Mouse (Mus musculus): ENCODE measurements at regions not wholly inside any gene's neighbourhood (a gene's known extent, or its start where the extent isn't known, plus 50 kb on each side); places are given as distances from the start of the nearest gene placed in this dataset.

GRCm38 (mm10) chr7:75063816-75064215 lies 245.2 kb downstream of the Sv2b start:
- 84% methylated on average over 2 of the region's 2 CpGs for WGBS
- no peaks in the 10 kb centered on the region for H3K4me1 ChIP-seq (replicated peaks)
- no peaks in the 10 kb centered on the region for H3K36me3 ChIP-seq
- no peak overlapping the region for H3K27ac ChIP-seq
- no peak overlapping the region for H3K9ac ChIP-seq
- no peak overlapping the region for H3K4me2 ChIP-seq
- H3K4me3 ChIP-seq = no peak overlapping the region
- no peak for ATAC-seq (replicated peaks; ENCODE audit: insufficient number of reproducible peaks, insufficient read depth, low FRiP score, low read depth)
- no peaks in the 10 kb centered on the region for H3K9me3 ChIP-seq (replicated peaks)
- no peaks in the 10 kb centered on the region for H3K27me3 ChIP-seq

- WGBS = 75% methylated on average over 1 of the region's 1 CpGs
- Histone ChIP-seq H3K4me1 (replicated peaks) (peaks cover 10% of the 10 kb centered on the region), H3K9ac (no peak overlapping the region), H3K4me2 (no peak overlapping the region), H3K4me3 (no peak overlapping the region), H3K36me3 (no peaks in the 10 kb centered on the region), H3K27me3 (no peaks in the 10 kb centered on the region), H3K27ac (no peak overlapping the region), H3K9me3 (replicated peaks) (no peaks in the 10 kb centered on the region)
- ATAC-seq (replicated peaks; ENCODE audit: insufficient number of reproducible peaks, insufficient read depth, low FRiP score, low read depth) = no peak
Observed at GRCm38 (mm10) chr7:75050231-75050630, 258.8 kb downstream of the Sv2b start.

- Histone ChIP-seq H3K4me3 (no peak overlapping the region), H3K4me1 (replicated peaks) (peaks cover 10% of the 10 kb centered on the region), H3K4me2 (no peak overlapping the region), H3K27me3 (no peaks in the 10 kb centered on the region), H3K9me3 (replicated peaks) (no peaks in the 10 kb centered on the region), H3K27ac (no peak overlapping the region), H3K9ac (no peak overlapping the region), H3K36me3 (no peaks in the 10 kb centered on the region)
- 42% methylated on average over 5 of the region's 5 CpGs for WGBS
- no peak for ATAC-seq (replicated peaks; ENCODE audit: insufficient number of reproducible peaks, insufficient read depth, low FRiP score, low read depth)
Observed at GRCm38 (mm10) chr7:75049751-75050150, 259.3 kb downstream of the Sv2b start.

- Histone ChIP-seq H3K9me3 (replicated peaks) (no peaks in the 10 kb centered on the region), H3K27me3 (no peaks in the 10 kb centered on the region), H3K9ac (no peak overlapping the region), H3K4me2 (no peak overlapping the region), H3K4me1 (replicated peaks) (peaks cover 10% of the 10 kb centered on the region), H3K27ac (no peak overlapping the region), H3K4me3 (no peak overlapping the region), H3K36me3 (no peaks in the 10 kb centered on the region)
- no peak for ATAC-seq (replicated peaks; ENCODE audit: insufficient number of reproducible peaks, insufficient read depth, low FRiP score, low read depth)
- WGBS = 37% methylated on average over 2 of the region's 2 CpGs
Observed at GRCm38 (mm10) chr7:75048822-75049221, 260.2 kb downstream of the Sv2b start.

- H3K4me1 ChIP-seq (replicated peaks) = peaks cover 10% of the 10 kb centered on the region
- no peak overlapping the region for H3K9ac ChIP-seq
- no peak overlapping the region for H3K4me3 ChIP-seq
- no peaks in the 10 kb centered on the region for H3K27me3 ChIP-seq
- no peak overlapping the region for H3K4me2 ChIP-seq
- no peaks in the 10 kb centered on the region for H3K9me3 ChIP-seq (replicated peaks)
- no peak overlapping the region for H3K27ac ChIP-seq
- no peaks in the 10 kb centered on the region for H3K36me3 ChIP-seq
- 82% methylated on average over 3 of the region's 3 CpGs for WGBS
- no peak for ATAC-seq (replicated peaks; ENCODE audit: insufficient number of reproducible peaks, insufficient read depth, low FRiP score, low read depth)
Observed at GRCm38 (mm10) chr7:75047827-75048226, 261.2 kb downstream of the Sv2b start.

- WGBS = 86% methylated on average over 6 of the region's 6 CpGs
- Histone ChIP-seq H3K4me3 (no peak overlapping the region), H3K4me2 (no peak overlapping the region), H3K27me3 (no peaks in the 10 kb centered on the region), H3K9me3 (replicated peaks) (no peaks in the 10 kb centered on the region), H3K27ac (no peak overlapping the region), H3K36me3 (no peaks in the 10 kb centered on the region), H3K9ac (no peak overlapping the region), H3K4me1 (replicated peaks) (no peaks in the 10 kb centered on the region)
- ATAC-seq (replicated peaks; ENCODE audit: insufficient number of reproducible peaks, insufficient read depth, low FRiP score, low read depth) = no peak
Observed at GRCm38 (mm10) chr7:75040871-75041270, 268.2 kb downstream of the Sv2b start.

- ATAC-seq (replicated peaks; ENCODE audit: insufficient number of reproducible peaks, insufficient read depth, low FRiP score, low read depth) = no peak
- Histone ChIP-seq H3K9ac (no peak overlapping the region), H3K4me3 (no peak overlapping the region), H3K27ac (no peak overlapping the region), H3K27me3 (no peaks in the 10 kb centered on the region), H3K4me2 (no peak overlapping the region), H3K9me3 (replicated peaks) (no peaks in the 10 kb centered on the region), H3K36me3 (no peaks in the 10 kb centered on the region), H3K4me1 (replicated peaks) (no peaks in the 10 kb centered on the region)
- 24% methylated on average over 2 of the region's 2 CpGs for WGBS
Observed at GRCm38 (mm10) chr7:75026191-75026590, 282.9 kb downstream of the Sv2b start.

- no peak overlapping the region for H3K9ac ChIP-seq
- no peaks in the 10 kb centered on the region for H3K4me1 ChIP-seq (replicated peaks)
- no peak overlapping the region for H3K27ac ChIP-seq
- H3K4me3 ChIP-seq = no peak overlapping the region
- no peak overlapping the region for H3K4me2 ChIP-seq
- H3K9me3 ChIP-seq (replicated peaks) = no peaks in the 10 kb centered on the region
- ATAC-seq (replicated peaks; ENCODE audit: insufficient number of reproducible peaks, insufficient read depth, low FRiP score, low read depth) = no peak
- no peaks in the 10 kb centered on the region for H3K27me3 ChIP-seq
- no peaks in the 10 kb centered on the region for H3K36me3 ChIP-seq
- 50% methylated on average over 6 of the region's 6 CpGs for WGBS
Observed at GRCm38 (mm10) chr7:75021966-75022365, 287.1 kb downstream of the Sv2b start.

- Histone ChIP-seq H3K27ac (no peak overlapping the region), H3K4me3 (no peak overlapping the region), H3K36me3 (no peaks in the 10 kb centered on the region), H3K9ac (no peak overlapping the region), H3K9me3 (replicated peaks) (no peaks in the 10 kb centered on the region), H3K27me3 (no peaks in the 10 kb centered on the region), H3K4me2 (no peak overlapping the region), H3K4me1 (replicated peaks) (no peaks in the 10 kb centered on the region)
- 31% methylated on average over 7 of the region's 7 CpGs for WGBS
- no peak; the same call in 1 of the 2 replicates for ATAC-seq (replicated peaks; ENCODE audit: insufficient number of reproducible peaks, insufficient read depth, low FRiP score, low read depth)
Observed at GRCm38 (mm10) chr7:75018640-75019039, 290.4 kb downstream of the Sv2b start.

GRCm38 (mm10) chr7:75008481-75008880 lies 300.6 kb downstream of the Sv2b start:
- Histone ChIP-seq H3K4me2 (no peak overlapping the region), H3K4me3 (no peak overlapping the region), H3K4me1 (replicated peaks) (no peaks in the 10 kb centered on the region), H3K9ac (no peak overlapping the region), H3K36me3 (no peaks in the 10 kb centered on the region), H3K27me3 (no peaks in the 10 kb centered on the region), H3K27ac (no peak overlapping the region), H3K9me3 (replicated peaks) (no peaks in the 10 kb centered on the region)
- WGBS = 68% methylated on average over 2 of the region's 2 CpGs
- no peak for ATAC-seq (replicated peaks; ENCODE audit: insufficient number of reproducible peaks, insufficient read depth, low FRiP score, low read depth)

GRCm38 (mm10) chr7:74990198-74990597 lies 318.9 kb downstream of the Sv2b start:
- ATAC-seq (replicated peaks; ENCODE audit: insufficient number of reproducible peaks, insufficient read depth, low FRiP score, low read depth) = no peak
- no peak overlapping the region for H3K4me2 ChIP-seq
- no peak overlapping the region for H3K9ac ChIP-seq
- WGBS = 55% methylated on average over 2 of the region's 2 CpGs
- H3K27me3 ChIP-seq = no peaks in the 10 kb centered on the region
- no peak overlapping the region for H3K27ac ChIP-seq
- H3K4me1 ChIP-seq (replicated peaks) = no peaks in the 10 kb centered on the region
- no peaks in the 10 kb centered on the region for H3K9me3 ChIP-seq (replicated peaks)
- no peak overlapping the region for H3K4me3 ChIP-seq
- H3K36me3 ChIP-seq = no peaks in the 10 kb centered on the region

GRCm38 (mm10) chr7:74979479-74979878 lies 329.6 kb downstream of the Sv2b start:
- 50% methylated on average over 2 of the region's 2 CpGs for WGBS
- Histone ChIP-seq H3K4me1 (replicated peaks) (no peaks in the 10 kb centered on the region), H3K4me3 (no peak overlapping the region), H3K27ac (no peak overlapping the region), H3K9ac (no peak overlapping the region), H3K36me3 (no peaks in the 10 kb centered on the region), H3K9me3 (replicated peaks) (no peaks in the 10 kb centered on the region), H3K27me3 (no peaks in the 10 kb centered on the region), H3K4me2 (no peak overlapping the region)
- ATAC-seq (replicated peaks; ENCODE audit: insufficient number of reproducible peaks, insufficient read depth, low FRiP score, low read depth) = peak; percentile 18; the same call in 1 of the 2 replicates
